Mouse (Mus musculus) monocyte, adult 5-6 weeks (primary cell): ENCODE data around the gene Plekhg2. TPM values are rescaled to one million over a fixed set of nuclear protein-coding genes. Genes with fewer than 3 reads are reported as not detected.

Experiments
- ATAC-seq: fragments of 153-309, 156-312 bp; replicated peaks from 2 replicates; pipeline ENCODE4 v1.8.0; 2017; ENCODE audit warnings: mild to moderate bottlenecking; ENCODE audit not compliant: low TSS enrichment, insufficient number of reproducible peaks, severe bottlenecking, poor library complexity, low FRiP score
- total RNA-seq: library from RNA; stranded (forward); fragments of 200-1000, 200-491, 200-594 nt; gene quantifications from 3 replicates; pipeline ENCODE4 v1.2.3, GENCODE M21; 2017

Gene Plekhg2
- total RNA-seq, 1 experiment from 2014 or later, result 8.4 TPM

- no peak for ATAC-seq
Measured at GRCm38 (mm10) chr7:28348601-28349000, 23.8 kb downstream of the Plekhg2 start.

- ATAC-seq, result no peak
Measured at GRCm38 (mm10) chr7:28347746-28348145, 24.7 kb downstream of the Plekhg2 start.

GRCm38 (mm10) chr7:28344637-28345036, 27.8 kb downstream of the Plekhg2 start:
- ATAC-seq, result peak; percentile 70

GRCm38 (mm10) chr7:28341381-28341780, 31.0 kb downstream of the Plekhg2 start:
- no peak for ATAC-seq

- peak; percentile 44 for ATAC-seq
Measured at GRCm38 (mm10) chr7:28339213-28339917, 33.0 kb downstream of the Plekhg2 start.

- ATAC-seq, result peak; percentile 95
Measured at GRCm38 (mm10) chr7:28338108-28338998, 34.0 kb downstream of the Plekhg2 start, which contains the start of gene Supt5. TSS of gene Supt5 (minus strand) at chr7:28338746.

DNA sequence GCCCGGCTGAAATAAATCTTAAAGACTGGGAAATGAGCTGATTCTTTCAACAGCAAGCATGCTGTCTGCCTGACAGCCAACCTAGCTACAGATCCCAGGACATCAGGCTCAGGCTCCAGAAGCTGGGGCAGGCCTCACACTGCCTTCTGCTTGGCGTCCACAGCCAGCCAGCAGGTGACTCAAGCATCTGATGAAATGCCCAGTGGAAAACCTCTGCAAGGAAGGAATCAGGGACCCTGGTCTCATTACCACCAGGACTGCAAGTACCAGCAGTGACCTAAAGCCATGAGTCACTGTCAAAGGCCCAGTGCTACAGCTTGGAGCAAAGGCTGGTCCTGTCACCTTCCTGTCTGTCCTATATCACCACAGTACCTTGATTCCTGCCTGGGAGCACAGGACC, 36.9 kb downstream of the Plekhg2 start:
- ATAC-seq, result no peak

GRCm38 (mm10) chr7:28334534-28334933, 37.9 kb downstream of the Plekhg2 start:
- no peak for ATAC-seq

DNA sequence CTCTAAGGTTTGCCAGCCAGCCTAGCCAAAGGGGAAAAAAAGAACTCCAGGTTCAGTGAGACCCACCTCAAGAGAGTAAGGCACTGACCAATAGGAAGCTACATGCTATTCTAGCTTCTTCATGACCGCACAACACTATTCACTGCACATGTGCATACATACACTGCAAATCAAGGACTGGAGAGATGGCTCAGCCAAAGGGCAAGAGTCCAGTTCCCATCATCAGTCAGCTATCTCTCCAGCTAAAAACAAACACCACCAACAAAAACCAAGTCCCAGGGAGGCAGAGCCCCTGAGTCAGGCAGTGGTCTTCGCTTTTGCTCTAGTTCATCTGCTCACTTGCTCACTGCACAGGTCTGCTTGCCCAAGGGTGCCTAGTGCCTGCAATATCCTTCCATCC, 44.1 kb downstream of the Plekhg2 start:
- no peak for ATAC-seq

- no peak for ATAC-seq
Measured at GRCm38 (mm10) chr7:28326457-28326856, 45.9 kb downstream of the Plekhg2 start.

GRCm38 (mm10) chr7:28325293-28325692, 47.1 kb downstream of the Plekhg2 start:
- ATAC-seq, result no peak

GRCm38 (mm10) chr7:28321974-28322720, 50.3 kb downstream of the Plekhg2 start:
- ATAC-seq, result peak; percentile 32; the same call in 1 of the 2 replicates

GRCm38 (mm10) chr7:28318714-28319113, 53.7 kb downstream of the Plekhg2 start:
- no peak for ATAC-seq

DNA sequence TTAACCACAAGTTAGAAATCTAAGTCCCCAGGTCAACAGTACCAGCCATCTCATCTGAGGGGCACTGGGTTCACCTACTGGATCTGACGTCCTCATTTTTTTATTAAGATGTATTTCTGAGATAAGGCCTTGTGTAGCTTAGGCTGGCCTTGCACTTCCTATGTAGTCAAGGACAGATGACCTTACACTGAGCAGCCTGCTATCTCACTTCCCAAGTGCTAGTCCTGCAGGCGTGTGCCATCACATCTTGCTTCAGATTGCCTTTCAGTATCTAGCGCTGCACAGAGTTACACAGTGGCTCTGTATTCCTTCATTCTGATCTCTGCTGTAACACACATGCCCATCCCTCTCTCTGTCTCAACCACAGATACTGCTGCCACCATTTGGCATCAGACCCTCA, 54.4 kb downstream of the Plekhg2 start:
- ATAC-seq, result no peak

- ATAC-seq, result peak; percentile 96
Measured at GRCm38 (mm10) chr7:28311926-28312543, 60.4 kb downstream of the Plekhg2 start, which contains the start of gene Timm50. TSS of gene Timm50 (minus strand) at chr7:28312072.

- ATAC-seq, result peak; percentile 20; the same call in 1 of the 2 replicates
Measured at GRCm38 (mm10) chr7:28311151-28311925, 61.1 kb downstream of the Plekhg2 start.

- ATAC-seq, result no peak
Measured at GRCm38 (mm10) chr7:28309737-28310136, 62.7 kb downstream of the Plekhg2 start.
